Mouse (Mus musculus) gastrocnemius, postnatal 14 days (tissue): ENCODE measurements at regions not wholly inside any gene's neighbourhood (a gene's known extent, or its start where the extent isn't known, plus 50 kb on each side); places are given as distances from the start of the nearest gene placed in this dataset.
A peak's percentile ranks its signal among the peaks of the same experiment; 100 is the strongest.

ENCODE experiments used
- DNase-seq: peaks from one replicate; pipeline ENCODE4 v3.0.0; 2021; ENCODE audit warnings: mixed read lengths
- intact Hi-C: fragments of 180-260 bp; cut with DNase I; formaldehyde crosslinking; loops from one replicate; pipeline ENCODE4 v1.15.1; 2025; ENCODE audit warnings: low total_unique reads

- no peak for DNase-seq
- intact Hi-C loops, result no loop called here
Observed at GRCm38 (mm10) chr11:22611102-22611869, 99.4 kb downstream of the Tmem17 start.

DNA sequence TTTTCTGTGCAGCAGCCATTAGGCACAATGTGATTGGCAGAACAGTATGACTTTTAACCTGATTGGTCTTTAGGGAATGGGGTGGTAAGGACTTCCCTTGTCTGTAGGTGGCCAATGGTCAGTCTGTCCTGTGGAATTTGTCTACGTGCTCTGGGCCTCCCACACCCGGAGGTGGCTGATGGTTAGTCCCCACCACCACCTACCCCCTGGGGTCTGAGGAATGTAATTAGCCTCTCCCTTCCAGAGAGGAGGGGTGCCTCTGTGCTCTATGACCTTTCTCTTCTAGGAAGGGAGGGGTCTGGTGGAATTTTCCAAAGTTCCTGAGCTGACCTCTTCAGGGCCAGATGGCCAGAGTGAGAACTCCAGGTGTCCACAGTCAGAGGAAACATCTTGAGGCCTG, 101.6 kb downstream of the Tmem17 start:
- intact Hi-C loops, result no loop called here
- no peak for DNase-seq

DNA sequence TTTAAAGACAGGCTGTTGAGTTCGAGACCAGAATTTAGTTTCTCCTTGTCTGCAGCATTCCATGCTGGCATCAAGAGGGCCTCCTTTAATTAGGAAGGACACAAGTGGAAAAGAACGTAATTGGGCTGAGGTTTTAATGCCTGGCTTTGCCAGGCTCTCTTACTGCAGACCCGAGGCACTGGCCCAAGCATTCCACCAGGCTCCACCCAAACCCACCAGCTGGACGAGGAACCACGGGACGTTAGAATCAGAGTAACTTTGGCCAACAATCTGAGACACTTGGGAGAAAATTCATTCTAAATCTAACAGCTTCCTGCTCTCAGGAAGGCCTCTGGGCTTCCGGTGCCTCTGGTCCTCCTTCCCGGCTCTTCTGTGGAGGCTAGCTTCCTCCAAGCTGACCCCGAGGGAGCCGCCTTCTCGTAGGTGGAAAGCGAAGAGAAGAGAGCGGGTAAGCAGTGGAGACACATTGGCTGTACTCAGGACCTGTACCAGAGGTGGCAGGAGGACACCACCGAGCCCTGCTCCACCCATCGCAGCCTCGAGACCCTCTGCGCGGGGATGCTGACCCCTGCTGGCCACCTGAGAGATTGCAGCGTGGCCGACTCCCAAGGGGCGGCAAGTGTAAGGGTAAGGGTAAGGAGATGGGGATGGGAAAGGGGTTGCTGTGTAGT, 105.5 kb downstream of the Tmem17 start:
- intact Hi-C loops, result loop anchor here (2.0 kb wide), 1 partner anchor 389 kb away; no protein-coding TSS in a partner anchor
- DNase-seq, result peak; percentile 86

DNA sequence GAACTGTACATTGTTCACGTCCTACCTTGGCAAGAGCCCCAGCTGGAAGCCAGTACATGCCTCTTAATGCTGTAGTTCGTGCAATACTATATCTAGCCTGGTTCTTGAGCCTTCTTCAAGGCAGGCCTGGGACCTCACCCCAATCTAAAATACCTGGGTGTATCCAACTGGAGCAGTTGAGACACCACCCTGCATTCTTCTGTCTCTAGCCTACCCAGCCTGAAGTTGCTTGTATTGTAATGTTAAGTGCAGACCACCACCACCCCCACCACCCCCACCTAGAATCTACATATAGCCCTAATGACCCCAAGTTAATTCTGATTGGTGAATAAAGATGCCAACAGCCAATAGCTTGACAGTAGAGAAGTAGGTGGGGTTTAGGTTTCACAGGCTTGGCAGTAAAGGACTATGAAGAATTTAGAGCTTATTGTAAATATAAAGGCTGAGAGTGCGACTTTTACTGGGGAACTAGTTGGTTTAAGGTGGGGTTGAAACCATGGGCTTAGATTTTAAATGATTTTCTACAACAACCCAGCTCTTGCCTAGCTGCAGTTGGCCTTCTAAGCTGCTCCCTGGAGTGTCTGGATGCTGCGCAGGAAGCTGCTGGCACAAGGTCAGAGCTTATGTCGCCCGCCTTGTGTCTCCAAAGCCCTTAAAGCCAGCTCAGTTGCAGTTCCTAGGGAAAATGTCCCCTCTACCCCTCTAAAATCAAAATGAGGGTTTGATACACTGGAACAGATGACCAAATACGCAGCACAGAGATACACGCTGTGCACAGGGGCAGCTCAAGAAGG, 109.2 kb downstream of the Tmem17 start:
- no peak for DNase-seq
- intact Hi-C loops, result no loop called here

DNA sequence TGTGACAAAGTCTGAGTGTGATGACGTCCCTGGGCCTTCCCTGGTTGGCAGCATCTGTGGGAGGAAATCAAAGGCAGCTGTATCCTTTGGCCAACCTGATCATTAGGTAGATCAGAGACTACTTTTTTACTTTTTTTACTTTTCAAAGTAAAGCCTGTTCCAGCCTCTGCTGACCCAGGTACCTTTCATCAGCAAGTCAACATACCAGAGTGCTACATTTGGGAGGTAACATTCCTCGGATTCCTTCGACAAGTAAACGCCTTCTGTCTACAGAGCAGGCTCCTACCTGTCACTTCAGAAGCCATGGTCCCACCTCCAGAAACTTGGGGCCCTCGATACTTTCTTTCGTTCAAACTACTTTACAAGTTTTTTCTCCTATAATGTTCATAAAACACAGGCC, 110.0 kb downstream of the Tmem17 start:
- no peak for DNase-seq
- intact Hi-C loops, result no loop called here

DNA sequence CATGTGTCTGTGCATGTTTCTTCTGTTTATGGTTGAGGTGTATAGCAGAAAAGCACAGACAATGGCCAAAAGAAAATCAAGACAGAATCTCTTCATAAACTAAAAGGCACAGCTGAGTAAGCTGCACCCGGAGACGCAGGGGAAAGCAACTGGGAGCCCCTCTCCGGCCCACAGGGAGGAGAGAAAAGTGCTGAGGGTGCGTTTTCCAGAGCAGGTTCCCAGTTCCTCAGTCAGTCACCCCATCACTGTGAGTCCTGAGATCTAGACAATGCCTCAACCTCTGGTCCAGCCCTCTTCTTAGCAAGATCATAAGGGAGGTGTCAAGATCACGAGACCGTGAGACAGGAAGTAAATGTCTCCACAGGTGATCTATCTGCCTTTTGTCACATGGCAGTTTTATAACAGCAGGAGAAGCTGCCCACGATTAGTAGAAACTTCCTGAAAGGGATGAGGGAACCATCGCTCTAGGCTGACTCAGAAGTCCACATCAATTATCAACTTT, 110.7 kb downstream of the Tmem17 start:
- no peak for DNase-seq
- intact Hi-C loops, result no loop called here

- no peak for DNase-seq
- intact Hi-C loops, result no loop called here
Observed at GRCm38 (mm10) chr11:22626407-22626806, 114.5 kb downstream of the Tmem17 start.

DNA sequence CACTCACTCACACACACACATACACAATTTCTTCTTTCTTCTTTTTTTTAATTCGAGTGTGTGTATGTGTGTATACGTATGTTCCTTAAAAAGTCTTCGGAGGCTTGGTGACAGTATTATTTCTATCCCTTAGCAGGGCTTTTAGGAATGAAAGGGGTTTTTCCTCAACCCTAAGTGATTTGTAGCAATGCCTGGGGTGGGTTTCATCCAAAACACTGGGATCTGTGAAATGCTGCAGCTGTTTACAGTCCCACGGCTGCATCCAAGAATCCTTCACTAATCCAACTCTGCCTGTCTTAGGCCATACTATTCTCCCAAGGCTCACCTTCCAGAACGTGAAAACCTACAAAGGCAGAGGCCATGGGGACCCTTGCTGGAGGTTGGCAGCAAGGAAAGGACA, 116.6 kb downstream of the Tmem17 start:
- DNase-seq, result no peak
- intact Hi-C loops, result no loop called here

DNA sequence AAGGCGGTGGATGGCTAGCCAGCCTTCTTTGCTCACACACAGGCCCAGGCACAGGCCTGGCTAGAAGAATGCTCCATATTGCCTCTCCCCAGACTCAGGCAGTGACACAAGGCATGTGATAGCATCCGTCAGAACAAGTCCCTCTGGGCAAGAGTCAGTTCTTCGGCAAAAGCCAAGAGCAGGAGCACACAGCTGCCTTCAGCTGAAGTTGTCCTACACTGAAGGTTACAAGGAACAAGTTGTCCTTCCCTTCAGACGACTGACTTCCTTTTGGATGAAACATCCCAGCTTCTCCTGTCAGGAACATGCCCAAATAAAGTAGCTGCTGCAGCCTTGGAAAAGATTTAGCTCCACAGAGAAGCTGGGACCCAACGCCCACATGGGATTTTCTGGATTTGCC, 117.1 kb downstream of the Tmem17 start:
- intact Hi-C loops, result no loop called here
- no peak for DNase-seq

DNA sequence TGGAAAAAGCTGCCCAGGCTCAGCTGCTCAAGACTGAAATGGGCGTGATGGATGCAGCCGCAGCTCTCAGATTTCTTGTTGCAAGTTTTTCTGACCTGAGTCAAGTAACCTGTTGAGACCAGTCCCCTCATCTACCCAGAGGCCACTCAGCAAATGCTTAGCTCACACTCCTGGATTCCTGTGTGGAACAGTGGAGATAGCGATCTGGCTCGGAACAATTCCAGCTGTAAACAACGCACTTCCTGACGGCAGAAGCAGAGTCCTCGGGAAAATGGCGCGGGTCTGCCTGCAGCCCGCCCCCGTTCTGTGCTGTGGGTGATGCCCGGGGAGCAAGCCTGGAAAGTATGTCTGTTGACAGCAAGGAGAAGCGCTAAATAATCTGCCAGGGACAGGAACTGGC, 117.7 kb downstream of the Tmem17 start:
- DNase-seq, result peak; percentile 41

DNA sequence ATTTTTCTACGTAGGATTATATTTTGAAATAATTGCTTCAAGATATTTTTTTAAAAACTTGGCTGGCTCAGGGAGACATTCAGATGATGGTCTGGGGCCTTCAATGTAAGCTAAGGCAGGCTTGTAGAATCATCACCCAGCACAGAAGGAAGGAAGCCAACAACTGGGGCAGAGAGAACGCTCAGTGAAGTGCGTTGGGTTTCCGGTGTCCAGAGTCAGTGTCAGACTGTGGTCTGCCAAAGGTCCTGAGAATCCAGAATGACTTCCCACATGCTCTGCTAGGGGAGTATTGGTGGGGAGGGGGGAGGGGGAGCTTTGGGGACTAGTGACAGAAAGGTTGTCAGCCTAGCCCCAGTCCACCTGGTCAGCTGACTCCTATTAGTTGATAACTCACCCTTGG, 118.1 kb downstream of the Tmem17 start:
- no peak for DNase-seq
- intact Hi-C loops, result loop anchor here (5.0 kb wide), 1 partner anchor 327 kb away; no protein-coding TSS in a partner anchor

More for the DNA sequence above, 117.7 kb downstream of the Tmem17 start:
- intact Hi-C loops, result no loop called here

GRCm38 (mm10) chr11:22630982-22631381, 119.1 kb downstream of the Tmem17 start:
- no peak for DNase-seq
- intact Hi-C loops, result loop anchor here (5.0 kb wide), 1 partner anchor 326 kb away; no protein-coding TSS in a partner anchor

GRCm38 (mm10) chr11:22631606-22632313, 119.9 kb downstream of the Tmem17 start:
- no peak for DNase-seq
- intact Hi-C loops, result loop anchor here (5.0 kb wide), 1 partner anchor 326 kb away; no protein-coding TSS in a partner anchor

- no peak for DNase-seq
- intact Hi-C loops, result loop anchor here (5.0 kb wide), 1 partner anchor 325 kb away; no protein-coding TSS in a partner anchor
Observed at GRCm38 (mm10) chr11:22632314-22632700, 120.4 kb downstream of the Tmem17 start.

DNA sequence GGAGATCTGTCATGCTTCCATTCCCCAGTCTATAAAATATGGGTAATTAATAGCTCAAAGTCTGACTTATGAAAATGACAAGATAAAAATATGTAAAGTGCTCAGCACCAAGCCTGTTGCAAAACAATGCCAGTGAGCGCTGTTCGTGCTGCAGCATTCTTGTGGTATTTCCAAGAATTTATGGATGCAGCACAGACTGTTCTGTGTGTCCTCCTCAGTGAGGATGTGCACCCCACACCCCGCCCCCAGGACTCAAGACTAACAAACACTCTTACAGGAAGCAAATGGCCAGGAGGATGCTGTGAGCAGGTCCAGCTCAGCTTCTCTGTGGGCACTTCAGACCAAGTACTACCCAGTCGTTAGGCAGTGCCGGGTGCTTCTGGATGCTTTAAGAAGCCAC, 121.1 kb downstream of the Tmem17 start:
- no peak for DNase-seq
- intact Hi-C loops, result loop anchor here (5.0 kb wide), 1 partner anchor 324 kb away; no protein-coding TSS in a partner anchor

DNA sequence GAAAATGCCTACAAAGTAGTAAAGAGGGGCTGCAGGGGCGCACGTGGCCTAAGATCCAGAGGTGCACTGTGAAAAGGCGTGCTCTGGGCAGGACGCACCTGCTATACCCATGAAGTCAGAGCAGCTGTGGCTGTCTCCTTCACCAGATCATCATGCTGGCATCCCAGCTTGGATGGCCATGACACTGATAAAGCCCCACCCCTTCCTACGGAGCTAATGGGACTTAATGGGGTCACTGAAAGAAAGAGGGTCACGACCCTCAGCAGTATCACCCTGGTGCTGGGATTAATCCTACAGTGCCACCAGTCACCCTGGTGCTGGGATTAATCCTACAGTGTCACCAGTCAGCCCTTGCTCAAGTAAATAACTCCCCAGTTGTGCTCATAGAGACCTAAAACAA, 122.1 kb downstream of the Tmem17 start:
- intact Hi-C loops, result loop anchor here (5.0 kb wide), 1 partner anchor 323 kb away; no protein-coding TSS in a partner anchor
- DNase-seq, result no peak

GRCm38 (mm10) chr11:22635021-22635420, 123.1 kb downstream of the Tmem17 start:
- intact Hi-C loops, result no loop called here

DNA sequence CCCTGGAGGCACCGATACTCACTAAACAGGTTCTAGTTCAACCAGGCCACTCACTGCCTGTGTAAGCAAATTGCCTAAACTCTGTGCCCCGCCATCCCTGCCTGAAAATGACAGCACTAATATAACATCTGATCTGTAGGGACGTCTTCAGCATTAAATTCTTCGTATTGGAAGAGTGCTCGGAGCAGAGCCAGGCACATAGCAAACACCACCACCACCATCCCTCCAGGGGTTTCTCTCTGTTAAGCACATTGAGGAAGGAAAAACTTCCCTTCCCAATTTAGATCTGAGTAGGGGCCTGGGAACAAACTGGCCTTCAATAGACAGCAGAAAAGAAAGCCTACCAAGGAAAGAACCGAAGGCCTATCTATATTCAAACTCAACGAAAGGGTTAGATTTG, 124.4 kb downstream of the Tmem17 start:
- DNase-seq, result no peak
- intact Hi-C loops, result no loop called here

More at GRCm38 (mm10) chr11:22635021-22635420, 123.1 kb downstream of the Tmem17 start:
- DNase-seq, result no peak
